Mouse (Mus musculus): ENCODE data around the gene Med25. TPM values are rescaled to one million over a fixed set of nuclear protein-coding genes. Genes with fewer than 3 reads are reported as not detected.

Gene Med25
- 52.8 TPM for polyA plus RNA-seq (2017; shearing (Covaris generic))

GRCm38 (mm10) chr7:44892276-44892921, at the start of gene Med25:
Med25 (minus strand) TSS chr7:44892712.

GRCm38 (mm10) chr7:44929204-44930151, 37.0 kb upstream of the Med25 start, which contains the start of gene Ap2a1:
Ap2a1 (minus strand) TSS chr7:44929496.

GRCm38 (mm10) chr7:44895593-44896434, 3.3 kb upstream of the Med25 start, which contains the start of gene Fuz:
Fuz (plus strand) TSS chr7:44896079.

GRCm38 (mm10) chr7:44869697-44870528, 22.6 kb downstream of the Med25 start, which contains the start of gene Ptov1:
Ptov1 (minus strand) TSS chr7:44869788.

GRCm38 (mm10) chr7:44857042-44857552, 35.4 kb downstream of the Med25 start, which contains the start of gene Pnkp:
Pnkp (plus strand) TSS chr7:44857139.

GRCm38 (mm10) chr7:44848561-44849415, 43.7 kb downstream of the Med25 start, which contains the start of the genes Akt1s1 and Tbc1d17:
Akt1s1 (plus strand) TSS chr7:44848991.
Tbc1d17 (minus strand) TSS chr7:44849079.

Other genes starting within 250 kb of the Med25 start
- 0.89 TPM for gene Myh14, start 221.9 kb downstream of the Med25 start, polyA plus RNA-seq (2017; shearing (Covaris generic))
- gene Izumo2, start 184.0 kb downstream of the Med25 start, polyA plus RNA-seq (2017; shearing (Covaris generic)), result not detected
- gene Vrk3, start 144.3 kb downstream of the Med25 start, polyA plus RNA-seq (2017; shearing (Covaris generic)), result 85.2 TPM
- 0.40 TPM for gene Zfp473, start 141.7 kb downstream of the Med25 start, polyA plus RNA-seq (2017; shearing (Covaris generic))
- 31.8 TPM for gene Nup62, start 76.6 kb downstream of the Med25 start, polyA plus RNA-seq (2017; shearing (Covaris generic))
- gene Il4i1, start 76.3 kb downstream of the Med25 start, polyA plus RNA-seq (2017; shearing (Covaris generic)), result 0.23 TPM
- gene Atf5, start 76.1 kb downstream of the Med25 start, polyA plus RNA-seq (2017; shearing (Covaris generic)), result 0.22 TPM
- gene Akt1s1, start 43.7 kb downstream of the Med25 start, polyA plus RNA-seq (2017; shearing (Covaris generic)), result 18.9 TPM
- 66.3 TPM for gene Tbc1d17, start 43.6 kb downstream of the Med25 start, polyA plus RNA-seq (2017; shearing (Covaris generic))
- 71.7 TPM for gene Pnkp, start 35.6 kb downstream of the Med25 start, polyA plus RNA-seq (2017; shearing (Covaris generic))
- 20.2 TPM for gene Ptov1, start 22.9 kb downstream of the Med25 start, polyA plus RNA-seq (2017; shearing (Covaris generic))
- 18.5 TPM for gene Fuz, start 3.4 kb upstream of the Med25 start, polyA plus RNA-seq (2017; shearing (Covaris generic))
- gene Ap2a1, start 36.8 kb upstream of the Med25 start, polyA plus RNA-seq (2017; shearing (Covaris generic)), result 45.9 TPM
- 0.28 TPM for gene Tsks, start 50.5 kb upstream of the Med25 start, polyA plus RNA-seq (2017; shearing (Covaris generic))
- 0.67 TPM for gene Cpt1c, start 82.1 kb upstream of the Med25 start, polyA plus RNA-seq (2017; shearing (Covaris generic))
- gene Prmt1, start 93.9 kb upstream of the Med25 start, polyA plus RNA-seq (2017; shearing (Covaris generic)), result 143 TPM
- 134 TPM for gene Irf3, start 104.9 kb upstream of the Med25 start, polyA plus RNA-seq (2017; shearing (Covaris generic))
- gene Bcl2l12, start 106.0 kb upstream of the Med25 start, polyA plus RNA-seq (2017; shearing (Covaris generic)), result 13.6 TPM
- 22.3 TPM for gene Scaf1, start 123.7 kb upstream of the Med25 start, polyA plus RNA-seq (2017; shearing (Covaris generic))
- gene Rras, start 125.2 kb upstream of the Med25 start, polyA plus RNA-seq (2017; shearing (Covaris generic)), result 25.1 TPM
- gene Prr12, start 160.2 kb upstream of the Med25 start, polyA plus RNA-seq (2017; shearing (Covaris generic)), result 1.0 TPM
- gene Nosip, start 169.7 kb upstream of the Med25 start, polyA plus RNA-seq (2017; shearing (Covaris generic)), result 78.5 TPM
- 1.6 TPM for gene Prrg2, start 170.0 kb upstream of the Med25 start, polyA plus RNA-seq (2017; shearing (Covaris generic))
- gene Rcn3, start 199.5 kb upstream of the Med25 start, polyA plus RNA-seq (2017; shearing (Covaris generic)), result 5.5 TPM
- 6.4 TPM for gene Fcgrt, start 211.1 kb upstream of the Med25 start, polyA plus RNA-seq (2017; shearing (Covaris generic))
- gene Rps11, start 231.7 kb upstream of the Med25 start, polyA plus RNA-seq (2017; shearing (Covaris generic)), result 1,883 TPM
- gene Rpl13a, start 236.0 kb upstream of the Med25 start, polyA plus RNA-seq (2017; shearing (Covaris generic)), result 3,183 TPM
- gene Gm45713, start 243.5 kb upstream of the Med25 start, polyA plus RNA-seq (2017; shearing (Covaris generic)), result not detected
- 165 TPM for gene Flt3l, start 243.7 kb upstream of the Med25 start, polyA plus RNA-seq (2017; shearing (Covaris generic))